Mouse (Mus musculus) erythroblast, embryonic 14.5 days (primary cell): ENCODE data around the gene Smg6.

Experiments used
- GATA1 ChIP-seq: IDR thresholded peaks from 2 replicates; pipeline ENCODE4 v1.6.1; 2012; ENCODE audit warnings: low read length, inconsistent platforms, mixed read lengths
- TAL1 ChIP-seq: IDR thresholded peaks from 3 replicates; pipeline ENCODE4 v1.6.1; 2012; ENCODE audit warnings: low read length, inconsistent platforms, mixed read lengths

GRCm38 (mm10) chr11:75165441-75166192 lies 240.0 kb downstream of the Smg6 start:
- TF ChIP-seq TAL1 (no peak), GATA1 (no peak)
